Mouse (Mus musculus): ENCODE measurements around the gene Rhot1.

DNA sequence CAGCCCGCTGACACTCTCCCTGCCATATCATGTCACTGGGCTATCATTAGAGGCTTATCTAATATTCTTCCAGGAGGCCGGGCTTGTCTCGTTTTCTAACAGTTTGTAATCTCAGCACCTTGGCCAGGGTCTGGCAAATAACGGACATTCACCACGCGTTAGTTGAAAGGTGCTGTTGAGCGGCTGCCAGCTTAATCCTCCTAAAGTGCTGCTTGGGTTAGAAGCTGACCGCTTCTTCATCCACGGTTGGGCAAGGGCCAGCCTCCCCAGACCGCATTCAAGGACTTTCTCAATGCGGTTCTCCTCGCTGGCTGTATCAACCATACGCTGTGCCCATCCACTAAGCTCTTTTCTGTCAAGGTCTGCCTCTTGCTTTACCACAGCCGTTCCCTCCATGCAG is 87.0 kb downstream of the Rhot1 start:
- TF ChIP-seq CTCF (IDR thresholded peaks at IDR 0.05; ENCODE audit: low read depth) (no peak), EP300 (IDR thresholded peaks at IDR 0.05; ENCODE audit: low read depth) (no peak)
